13 mouse cellular contexts compared by ENCODE assay signal in the genomic region with DNA sequence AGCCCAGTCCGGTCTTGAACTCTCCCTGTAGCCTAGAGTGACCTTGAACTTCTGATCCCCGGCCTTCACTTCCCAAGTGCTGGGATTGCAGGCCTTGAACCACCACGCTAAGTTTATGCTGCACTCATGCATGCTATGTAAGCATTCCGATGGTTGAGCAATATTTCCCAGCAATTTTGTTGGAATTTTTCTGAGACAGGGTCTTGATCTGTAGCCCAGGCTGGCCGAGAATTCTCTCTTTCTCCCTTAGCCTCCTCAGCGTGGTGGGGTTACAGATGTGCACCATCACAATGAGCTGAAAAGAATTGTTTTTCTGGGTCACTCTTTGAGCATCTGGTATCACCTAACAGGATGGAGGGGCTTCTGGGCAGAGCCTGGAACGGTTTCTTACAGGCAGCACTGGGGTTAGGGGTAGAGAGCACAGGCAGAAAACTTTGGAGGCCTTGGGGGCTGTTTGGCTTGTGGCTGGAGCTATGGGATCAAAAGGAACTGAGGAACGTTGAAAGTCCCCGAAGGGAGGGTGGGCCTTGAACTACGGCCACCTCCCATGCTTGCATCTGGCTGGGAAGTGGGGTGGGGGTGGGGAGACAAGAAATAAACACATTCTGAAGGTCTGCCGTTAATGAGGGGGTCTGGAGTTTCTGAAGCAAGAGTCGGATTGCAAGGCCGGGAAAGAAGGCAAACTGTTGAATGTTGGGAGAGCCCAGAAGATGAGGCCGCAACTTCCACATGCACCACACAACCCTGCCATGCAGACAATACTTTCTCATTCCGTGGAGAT. TPM values are rescaled to one million over a fixed set of nuclear protein-coding genes. Genes with fewer than 3 reads are reported as not detected.
DNase-seq lines count a peak whose midpoint lies in the region; ATAC-seq and TF ChIP-seq lines count a peak whose summit lies in the region.
"Had no signal": no experiment of that assay in that cellular context is flagged by ENCODE, and none has a peak within 500 bp of the region (broad histone marks: within the 10 kb centered on the region; RNA-seq: fewer than 3 reads in every experiment).

No protein-coding gene starts in this region.

- H3K36me3 ChIP-seq in kidney, embryonic 15.5 days = no peaks in the 10 kb centered on the region
- no peaks in the 10 kb centered on the region for H3K36me3 ChIP-seq in E14TG2a.4 (ENCODE audit: insufficient read depth, low read length)
- H3K36me3 ChIP-seq in ES-Bruce4 (ENCODE audit: control insufficient read depth, insufficient read depth, low read length, poor library complexity, severe bottlenecking) = no peaks in the 10 kb centered on the region
- no peaks in the 10 kb centered on the region for H3K36me3 ChIP-seq in midbrain, embryonic 14.5 days (ENCODE audit: control insufficient read depth, insufficient read depth, low read length)
- H3K36me3 ChIP-seq: hindbrain, embryonic 15.5 days; neural tube, embryonic 13.5 days had no signal

- H3K4me3 ChIP-seq in kidney, embryonic 15.5 days (replicated peaks) = no peak overlapping the region
- H3K4me3 ChIP-seq in E14TG2a.4 (replicated peaks; ENCODE audit: low read length) = 0 out of 2 replicates have a peak overlapping the region, but pooled peaks have one; percentile 14
- H3K4me3 ChIP-seq in ES-Bruce4 (ENCODE audit: low read depth, low read length) = no peak overlapping the region
- no peak overlapping the region for H3K4me3 ChIP-seq in midbrain, embryonic 14.5 days (replicated peaks; ENCODE audit: low read depth, low read length)
- H3K4me3 ChIP-seq: forebrain, embryonic 13.5 days; hindbrain, embryonic 15.5 days; neural tube, embryonic 13.5 days had no signal

- DNase-seq in kidney, adult 18-20 months = no peak
- DNase-seq in hindlimb bud, embryonic 11.5 days (ENCODE audit: extremely low spot score, low read depth, low spot score) = peak; percentile 31
- DNase-seq in adipocyte (ENCODE audit: low spot score) = no peak
- no peak for DNase-seq in midbrain, embryonic 14.5 days
- DNase-seq: adrenal gland, postnatal 10 days; cerebellum, adult 9-10 months; right cerebral cortex, postnatal 25 days had no signal

- TF ChIP-seq CTCF in E14TG2a.4 (conservative IDR thresholded peaks at IDR 0.05; ENCODE audit: low read length) (no peak), ES-Bruce4 (IDR thresholded peaks at IDR 0.05; ENCODE audit: low read depth, low read length) (no peak)

- peak overlapping the region; percentile 92 for H3K27ac ChIP-seq in kidney, embryonic 15.5 days
- peak overlapping the region; percentile 62 for H3K27ac ChIP-seq in ES-Bruce4 (ENCODE audit: insufficient read depth, low read length)
- no peak overlapping the region for H3K27ac ChIP-seq in midbrain, embryonic 14.5 days (replicated peaks; ENCODE audit: low read depth, low read length)
- H3K27ac ChIP-seq: forebrain, embryonic 13.5 days; hindbrain, embryonic 15.5 days had no signal

- WGBS in kidney, embryonic 15.5 days = 32% methylated on average over 15 of the region's 15 CpGs
- WGBS in midbrain, embryonic 14.5 days = 75% methylated on average over 15 of the region's 15 CpGs

- TF ChIP-seq EP300 in ES-Bruce4 (IDR thresholded peaks at IDR 0.05; ENCODE audit: insufficient read depth, low read depth, low read length) = peak; percentile 93

- H3K9ac ChIP-seq in kidney, embryonic 15.5 days = no peak overlapping the region
- H3K9ac ChIP-seq in ES-Bruce4 (ENCODE audit: low read depth, poor library complexity, severe bottlenecking) = no peak overlapping the region
- H3K9ac ChIP-seq in midbrain, embryonic 14.5 days (replicated peaks; ENCODE audit: low read length) = no peak overlapping the region
- H3K9ac ChIP-seq: forebrain, embryonic 13.5 days; hindbrain, embryonic 15.5 days; neural tube, embryonic 13.5 days had no signal

- H3K4me2 ChIP-seq in kidney, embryonic 15.5 days = no peak overlapping the region
- H3K4me2 ChIP-seq in midbrain, embryonic 14.5 days (ENCODE audit: low read length) = no peak overlapping the region
- H3K4me2 ChIP-seq: forebrain, embryonic 13.5 days; hindbrain, embryonic 15.5 days; neural tube, embryonic 13.5 days had no signal

- H3K27me3 ChIP-seq in kidney, embryonic 15.5 days = 0 out of 2 replicates have a peak, but pooled peaks cover 4% of the 10 kb centered on the region
- H3K27me3 ChIP-seq in E14TG2a.4 (ENCODE audit: insufficient read depth, low read length) (peaks cover 19% of the 10 kb centered on the region), ES-Bruce4 (ENCODE audit: control insufficient read depth, insufficient read depth, low read length, poor library complexity, severe bottlenecking) (no peaks in the 10 kb centered on the region)
- no peaks in the 10 kb centered on the region for H3K27me3 ChIP-seq in midbrain, embryonic 14.5 days (ENCODE audit: control insufficient read depth, insufficient read depth, low read length)
- H3K27me3 ChIP-seq: forebrain, embryonic 13.5 days; hindbrain, embryonic 15.5 days; neural tube, embryonic 13.5 days had no signal

- H3K9me3 ChIP-seq in kidney, embryonic 15.5 days (replicated peaks) = no peaks in the 10 kb centered on the region
- H3K9me3 ChIP-seq in E14TG2a.4 (ENCODE audit: low read length) (no peaks in the 10 kb centered on the region), ES-Bruce4 (replicated peaks; ENCODE audit: control insufficient read depth, insufficient read depth, low read length, poor library complexity, severe bottlenecking) (no peaks in the 10 kb centered on the region)
- no peaks in the 10 kb centered on the region for H3K9me3 ChIP-seq in midbrain, embryonic 14.5 days (ENCODE audit: control insufficient read depth, low read length)
- H3K9me3 ChIP-seq: forebrain, embryonic 13.5 days; hindbrain, embryonic 15.5 days; neural tube, embryonic 13.5 days had no signal

- H3K4me1 ChIP-seq in kidney, embryonic 15.5 days = peaks cover 51% of the 10 kb centered on the region
- H3K4me1 ChIP-seq in E14TG2a.4 (replicated peaks; ENCODE audit: low read depth, low read length) = peaks cover 75% of the 10 kb centered on the region
- peaks cover 17% of the 10 kb centered on the region for H3K4me1 ChIP-seq in ES-Bruce4 (ENCODE audit: control insufficient read depth, insufficient read depth, low read length)
- H3K4me1 ChIP-seq in midbrain, embryonic 14.5 days (ENCODE audit: control insufficient read depth, insufficient read depth, low read length) = peaks cover 11% of the 10 kb centered on the region

- ATAC-seq in kidney, embryonic 15.5 days (replicated peaks; ENCODE audit: low FRiP score) = no peak
- ATAC-seq in midbrain, embryonic 14.5 days (ENCODE audit: low FRiP score, low TSS enrichment) = no peak
- ATAC-seq: forebrain, embryonic 13.5 days had no signal

- no peak for TF ChIP-seq POLR2A in ES-Bruce4 (IDR thresholded peaks at IDR 0.05; ENCODE audit: insufficient read depth, low read length)

RNA-seq across cellular contexts. Expression of a gene that starts 20.4 kb away (rescaled TPM):
- 0.17 and 0.18 TPM in 2 replicates for polyA plus RNA-seq in kidney, embryonic 15.5 days (2015; fragmentation: Nextera tagmentation; extraction: Ambion mirVana)
- not detected in 2 replicates for polyA plus RNA-seq in ES-Bruce4 (2011; ENCODE audit: insufficient read depth, insufficient read length, low read depth, missing spikeins)
- 0.45 TPM in 1 of 2 replicates, not detected in the other for polyA plus RNA-seq in midbrain, embryonic 14.5 days (2014; fragmentation: Nextera tagmentation; extraction: Ambion mirVana)
- polyA plus RNA-seq: forebrain, embryonic 13.5 days; neural tube, embryonic 13.5 days had no signal

RNA-seq across cellular contexts. Expression of a gene that starts 45.4 kb away (rescaled TPM):
- 0.29 and 0.32 TPM in 2 replicates for polyA plus RNA-seq in kidney, embryonic 15.5 days (2015; fragmentation: Nextera tagmentation; extraction: Ambion mirVana)
- 12.8 and 13.9 TPM in 2 replicates for polyA plus RNA-seq in ES-Bruce4 (2011; ENCODE audit: insufficient read depth, insufficient read length, low read depth, missing spikeins)
- 0.22 TPM in 1 of 2 replicates, not detected in the other for polyA plus RNA-seq in midbrain, embryonic 14.5 days (2014; fragmentation: Nextera tagmentation; extraction: Ambion mirVana)
- polyA plus RNA-seq: forebrain, embryonic 13.5 days had no signal

Comparison
In these comparisons a context has a peak if more than half of its experiments do, and no peak if none do; other contexts are left out.
1. RNA of a gene that starts 45.4 kb away (polyA plus RNA-seq): 12.8 to 13.9 TPM in ES-Bruce4; 0.29 to 0.32 TPM in kidney, embryonic 15.5 days and 0.22 TPM in midbrain, embryonic 14.5 days; every median in the first group is over 10 times any median in the second.